Mouse (Mus musculus): ENCODE data around the gene Zfp143. TPM values are rescaled to one million over a fixed set of nuclear protein-coding genes. Genes with fewer than 3 reads are reported as not detected.
A peak's percentile ranks its signal among the peaks of the same experiment; 100 is the strongest.
"Not testable (repeated sequence)": the region's sequence is repeated elsewhere in the genome, so short reads cannot be mapped to it uniquely, and the experiment has no call there.

The Zfp143 gene
- polyA plus RNA-seq, 1 experiment from 2014 or later: 32.5 TPM

DNA sequence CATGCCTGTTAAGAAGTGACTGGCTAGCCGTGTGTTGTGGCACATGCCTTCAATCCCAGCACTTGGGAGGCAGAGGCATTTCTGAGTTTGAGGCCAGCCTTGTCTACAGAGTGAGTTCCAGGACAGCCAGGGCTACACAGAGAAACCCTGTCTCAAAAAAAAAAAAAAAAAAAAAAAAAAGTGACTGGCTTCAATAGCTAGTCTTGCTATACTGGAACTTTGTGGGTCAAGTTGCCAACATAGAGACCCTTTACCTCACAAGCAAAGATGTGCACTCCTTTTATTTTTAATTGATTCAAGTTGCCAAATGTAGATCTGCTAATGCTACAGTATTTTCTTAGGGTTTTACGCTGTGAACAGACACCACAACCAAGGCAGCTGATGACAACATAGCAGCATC is 3.3 kb upstream of the Zfp143 start:
- not testable (repeated sequence) for H3K4me3 ChIP-seq (ENCODE audit: low read depth, low read length); H3K27ac ChIP-seq (ENCODE audit: low read depth, low read length); H3K9me3 ChIP-seq (ENCODE audit: control insufficient read depth, low read length); H3K4me2 ChIP-seq; H3K27me3 ChIP-seq (ENCODE audit: control insufficient read depth, insufficient read depth, low read length); ATAC-seq (ENCODE audit: low FRiP score); H3K4me1 ChIP-seq (ENCODE audit: control insufficient read depth, insufficient read depth, low read length); H3K36me3 ChIP-seq (ENCODE audit: control insufficient read depth, insufficient read depth, low read length); H3K9ac ChIP-seq (ENCODE audit: low read length); DNase-seq (ENCODE audit: low spot score, missing footprints)
- 89% methylated on average over 2 of the region's 2 CpGs for WGBS

DNA sequence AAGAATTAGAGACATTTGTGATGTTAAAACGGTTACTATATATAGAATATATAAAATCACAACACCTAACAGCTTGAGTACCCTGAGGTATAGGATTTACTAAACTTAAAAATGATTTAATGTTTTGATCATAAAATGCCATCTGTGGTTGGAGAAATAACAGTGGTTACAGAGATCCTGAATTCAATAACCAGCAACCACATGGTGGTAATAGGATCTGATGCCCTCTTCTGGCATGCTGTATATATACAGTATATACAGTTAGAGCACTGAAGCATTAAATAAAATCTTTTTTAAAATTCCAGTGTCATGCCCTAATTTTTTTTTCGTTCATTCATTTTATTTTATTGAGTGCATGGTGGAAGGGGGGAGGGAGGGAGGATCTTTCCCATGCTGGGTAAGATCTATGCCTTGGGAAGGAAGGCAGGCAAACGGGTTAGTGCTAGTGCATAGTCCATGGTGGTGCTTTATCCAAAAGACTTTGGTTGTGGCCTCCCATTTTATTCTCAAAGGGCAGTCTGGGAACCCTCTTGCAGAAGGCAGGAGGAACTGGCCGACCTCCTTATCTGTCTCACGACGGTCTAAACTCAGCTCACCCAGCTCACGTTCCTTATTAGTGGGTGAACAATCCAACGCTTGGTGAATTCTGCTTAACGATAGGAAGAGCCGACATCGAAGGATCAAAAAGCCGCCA is 1.8 kb upstream of the Zfp143 start:
- Histone ChIP-seq H3K4me1 (ENCODE audit: control insufficient read depth, insufficient read depth, low read length) (no peaks in the 10 kb centered on the region), H3K9me3 (ENCODE audit: control insufficient read depth, low read length) (no peaks in the 10 kb centered on the region), H3K27ac (ENCODE audit: low read depth, low read length) (no peak overlapping the region), H3K4me3 (ENCODE audit: low read depth, low read length) (no peak overlapping the region), H3K9ac (ENCODE audit: low read length) (no peak overlapping the region), H3K4me2 (no peak overlapping the region), H3K36me3 (ENCODE audit: control insufficient read depth, insufficient read depth, low read length) (no peaks in the 10 kb centered on the region; the same call in 1 of the 2 replicates), H3K27me3 (ENCODE audit: control insufficient read depth, insufficient read depth, low read length) (no peaks in the 10 kb centered on the region)
- no peak for ATAC-seq (ENCODE audit: low FRiP score)
- WGBS: 91% methylated on average over 12 of the region's 12 CpGs
- no peak for DNase-seq (ENCODE audit: low spot score, missing footprints)

DNA sequence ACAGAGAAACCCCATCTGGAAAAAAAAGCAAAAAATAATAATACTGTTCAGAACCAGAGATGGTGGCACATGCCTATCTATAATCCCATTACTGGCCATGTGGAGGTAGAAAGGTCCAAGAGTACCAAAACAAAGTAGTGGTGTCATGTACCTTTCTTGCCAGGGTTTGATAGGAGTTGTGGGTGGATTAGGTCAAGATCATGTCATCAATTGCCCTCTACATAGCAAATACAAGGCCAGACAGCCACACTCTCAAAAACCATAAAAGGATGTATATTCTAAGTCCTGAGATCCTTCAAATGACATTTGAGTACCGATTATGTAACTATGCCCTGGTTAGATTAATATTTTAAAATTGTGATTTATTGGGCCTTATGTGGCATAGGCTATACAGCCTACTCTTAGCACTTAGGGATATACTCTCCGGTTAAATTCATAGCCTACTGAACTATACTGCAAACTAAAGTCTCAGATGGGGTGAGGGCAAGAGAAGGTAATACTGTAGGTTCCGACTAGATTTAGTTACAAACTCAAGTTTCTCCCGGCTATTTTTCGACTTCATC is 830 bp upstream of the Zfp143 start:
- no peaks in the 10 kb centered on the region; the same call in 1 of the 2 replicates for H3K36me3 ChIP-seq (ENCODE audit: control insufficient read depth, insufficient read depth, low read length)
- WGBS: 20% methylated on average over 5 of the region's 5 CpGs

DNA sequence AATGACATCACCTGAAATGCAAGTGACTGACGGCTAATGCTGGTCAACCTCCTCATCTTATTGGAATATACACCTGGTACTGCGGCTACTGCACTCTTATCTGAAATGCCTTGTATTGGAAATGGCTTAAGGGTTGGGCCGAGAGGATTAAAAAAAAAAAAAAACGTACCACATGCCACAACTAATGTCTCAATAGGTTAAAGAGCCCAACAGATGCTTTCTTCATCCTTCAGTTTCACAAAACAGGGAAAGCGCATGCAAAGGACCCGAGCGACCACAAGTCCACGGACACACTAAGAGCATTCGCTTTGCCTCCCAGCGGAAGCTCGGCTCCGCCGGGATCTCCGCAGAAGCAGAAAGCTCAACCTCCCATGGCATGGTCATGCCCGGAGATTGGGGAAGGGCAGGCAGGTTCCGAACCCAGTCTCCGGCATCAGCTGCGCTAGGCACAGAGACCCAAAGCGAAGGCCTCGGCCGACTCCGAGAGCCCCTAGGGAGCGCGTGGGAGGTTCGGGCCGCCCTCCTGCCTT is 283 bp upstream of the Zfp143 start:
- WGBS: under 1% methylated on average over 26 of the region's 26 CpGs
- H3K4me3 ChIP-seq (ENCODE audit: low read depth, low read length): peak overlapping the region; percentile 77
- no peaks in the 10 kb centered on the region for H3K9me3 ChIP-seq (ENCODE audit: control insufficient read depth, low read length)
- no peaks in the 10 kb centered on the region; the same call in 1 of the 2 replicates for H3K36me3 ChIP-seq (ENCODE audit: control insufficient read depth, insufficient read depth, low read length)
- H3K4me1 ChIP-seq (ENCODE audit: control insufficient read depth, insufficient read depth, low read length): no peaks in the 10 kb centered on the region
- peak; percentile 93 for DNase-seq (ENCODE audit: low spot score, missing footprints)
- H3K27me3 ChIP-seq (ENCODE audit: control insufficient read depth, insufficient read depth, low read length): no peaks in the 10 kb centered on the region
- peak overlapping the region; percentile 99 for H3K9ac ChIP-seq (ENCODE audit: low read length)
- H3K4me2 ChIP-seq: peak overlapping the region; percentile 53
- no peak for ATAC-seq (ENCODE audit: low FRiP score)
- peak overlapping the region; percentile 98 for H3K27ac ChIP-seq (ENCODE audit: low read depth, low read length)

More for the DNA sequence above, 830 bp upstream of the Zfp143 start:
- Histone ChIP-seq H3K9me3 (ENCODE audit: control insufficient read depth, low read length) (no peaks in the 10 kb centered on the region), H3K4me2 (peak overlapping the region; percentile 53), H3K4me1 (ENCODE audit: control insufficient read depth, insufficient read depth, low read length) (no peaks in the 10 kb centered on the region), H3K9ac (ENCODE audit: low read length) (peak overlapping the region; percentile 99), H3K27ac (ENCODE audit: low read depth, low read length) (peak overlapping the region; percentile 98), H3K4me3 (ENCODE audit: low read depth, low read length) (peak overlapping the region; percentile 77), H3K27me3 (ENCODE audit: control insufficient read depth, insufficient read depth, low read length) (no peaks in the 10 kb centered on the region)
- ATAC-seq (ENCODE audit: low FRiP score) (no peak), DNase-seq (ENCODE audit: low spot score, missing footprints) (peak; percentile 88)

DNA sequence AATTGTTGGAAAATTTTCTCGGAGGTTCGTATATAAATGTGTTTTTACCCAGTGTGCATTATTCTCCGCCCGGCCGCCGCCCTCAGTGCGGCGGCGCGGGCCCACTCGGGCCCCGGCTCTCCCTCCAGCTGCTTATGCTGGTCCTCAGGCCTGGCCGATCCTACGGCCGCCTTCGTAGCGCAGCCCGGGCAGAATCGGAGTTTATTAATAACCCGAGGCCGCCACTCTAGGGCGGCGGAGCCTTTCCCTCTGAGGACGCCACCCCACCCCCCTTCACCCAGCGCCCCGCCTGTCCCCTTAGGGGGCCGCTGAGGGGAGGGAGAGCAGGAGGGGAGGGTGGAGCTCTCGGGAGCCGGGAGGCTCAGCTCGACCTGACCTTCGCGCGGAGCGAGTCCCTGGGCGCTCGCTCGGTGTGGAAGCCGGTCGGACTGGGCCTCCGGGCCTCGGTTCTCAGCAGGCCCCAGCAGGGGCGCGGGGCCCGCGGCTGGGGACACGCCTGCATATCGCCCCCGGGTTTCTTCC is 796 bp downstream of the Zfp143 start:
- H3K9me3 ChIP-seq (ENCODE audit: control insufficient read depth, low read length): no peaks in the 10 kb centered on the region
- WGBS: under 1% methylated on average over 47 of the region's 48 CpGs
- no peaks in the 10 kb centered on the region; the same call in 1 of the 2 replicates for H3K36me3 ChIP-seq (ENCODE audit: control insufficient read depth, insufficient read depth, low read length)
- H3K27me3 ChIP-seq (ENCODE audit: control insufficient read depth, insufficient read depth, low read length): no peaks in the 10 kb centered on the region
- H3K9ac ChIP-seq (ENCODE audit: low read length): peak overlapping the region; percentile 97
- peak overlapping the region; percentile 100 for H3K27ac ChIP-seq (ENCODE audit: low read depth, low read length)
- peak overlapping the region; percentile 47 for H3K4me2 ChIP-seq
- H3K4me3 ChIP-seq (ENCODE audit: low read depth, low read length): peak overlapping the region; percentile 77
- no peak for DNase-seq (ENCODE audit: low spot score, missing footprints)
- peak; percentile 84 for ATAC-seq (ENCODE audit: low FRiP score)
- no peaks in the 10 kb centered on the region for H3K4me1 ChIP-seq (ENCODE audit: control insufficient read depth, insufficient read depth, low read length)

DNA sequence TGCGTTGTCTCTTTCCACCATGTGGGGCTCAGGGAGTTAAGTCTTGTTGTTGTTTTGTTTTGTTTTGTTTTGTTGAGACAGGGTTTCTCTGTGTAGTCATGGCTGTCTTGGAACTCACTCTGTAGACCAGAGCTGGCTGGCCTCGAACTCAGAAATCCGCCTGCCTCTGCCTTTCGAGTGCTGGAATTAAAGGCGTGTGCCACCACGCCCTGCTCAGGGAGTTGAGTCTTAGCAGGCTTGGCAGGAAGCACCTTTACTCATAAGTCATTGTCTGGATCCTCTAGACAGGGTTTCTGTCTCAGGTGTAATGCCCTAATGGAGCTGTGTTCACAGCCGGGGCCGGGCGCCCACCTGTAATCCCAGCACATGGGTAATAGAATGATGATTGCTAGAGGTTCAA is 2.7 kb downstream of the Zfp143 start:
- no peaks in the 10 kb centered on the region for H3K27me3 ChIP-seq (ENCODE audit: control insufficient read depth, insufficient read depth, low read length)
- no peaks in the 10 kb centered on the region for H3K4me1 ChIP-seq (ENCODE audit: control insufficient read depth, insufficient read depth, low read length)
- H3K4me3 ChIP-seq (ENCODE audit: low read depth, low read length): no peak overlapping the region
- 98% methylated on average over 9 of the region's 9 CpGs for WGBS
- ATAC-seq (ENCODE audit: low FRiP score) (no peak), DNase-seq (ENCODE audit: low spot score, missing footprints) (no peak)
- H3K36me3 ChIP-seq (ENCODE audit: control insufficient read depth, insufficient read depth, low read length): no peaks in the 10 kb centered on the region; the same call in 1 of the 2 replicates
- H3K4me2 ChIP-seq: no peak overlapping the region
- no peaks in the 10 kb centered on the region for H3K9me3 ChIP-seq (ENCODE audit: control insufficient read depth, low read length)
- H3K27ac ChIP-seq (ENCODE audit: low read depth, low read length): no peak overlapping the region
- no peak overlapping the region for H3K9ac ChIP-seq (ENCODE audit: low read length)

DNA sequence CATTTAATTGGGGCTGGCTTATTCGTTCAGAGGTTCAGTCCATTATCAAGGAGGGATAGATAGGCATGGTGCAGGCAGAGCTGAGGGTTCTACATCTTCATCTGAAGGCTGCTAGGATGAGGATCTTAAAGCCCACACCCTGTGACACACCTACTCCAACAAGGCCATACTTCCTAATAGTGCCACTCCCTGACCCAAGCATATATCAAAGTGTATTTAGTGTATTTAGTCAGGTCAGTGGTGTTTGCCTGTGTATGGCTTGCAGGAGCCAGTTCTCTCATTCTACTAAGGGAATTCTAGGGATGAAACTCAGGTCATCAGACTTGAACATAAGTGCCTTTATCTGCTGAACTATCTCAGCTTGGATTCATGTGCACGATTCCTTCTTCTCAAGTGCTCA is 8.1 kb downstream of the Zfp143 start:
- Histone ChIP-seq H3K4me3 (ENCODE audit: low read depth, low read length) (no peak overlapping the region), H3K4me2 (no peak overlapping the region), H3K9ac (ENCODE audit: low read length) (no peak overlapping the region), H3K9me3 (ENCODE audit: control insufficient read depth, low read length) (no peaks in the 10 kb centered on the region), H3K27ac (ENCODE audit: low read depth, low read length) (no peak overlapping the region), H3K36me3 (ENCODE audit: control insufficient read depth, insufficient read depth, low read length) (peaks cover 10% of the 10 kb centered on the region; the same call in 1 of the 2 replicates), H3K4me1 (ENCODE audit: control insufficient read depth, insufficient read depth, low read length) (no peaks in the 10 kb centered on the region), H3K27me3 (ENCODE audit: control insufficient read depth, insufficient read depth, low read length) (no peaks in the 10 kb centered on the region)
- DNase-seq (ENCODE audit: low spot score, missing footprints) (no peak), ATAC-seq (ENCODE audit: low FRiP score) (no peak)
- WGBS: 89% methylated on average over 2 of the region's 2 CpGs

DNA sequence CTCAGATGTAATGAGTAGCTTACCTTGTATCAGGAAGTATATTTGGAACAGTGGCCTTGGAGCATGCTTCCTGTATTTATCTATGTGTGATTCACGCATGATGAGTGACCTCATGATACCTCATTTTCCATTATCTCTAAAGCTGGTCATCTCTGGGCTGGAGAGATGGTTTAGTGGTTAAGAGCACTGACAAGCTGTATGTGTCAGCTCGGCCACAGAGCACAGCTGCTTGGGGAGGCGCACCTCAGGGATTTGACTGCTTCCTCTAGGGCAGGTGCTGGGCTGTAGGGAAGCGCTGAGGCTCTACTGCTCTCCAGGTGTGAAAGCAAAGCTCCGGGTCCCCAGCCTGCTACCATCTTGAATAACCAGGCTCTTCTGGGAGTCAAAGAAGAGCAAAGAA is 17.2 kb downstream of the Zfp143 start:
- DNase-seq (ENCODE audit: low spot score, missing footprints) (no peak), ATAC-seq (ENCODE audit: low FRiP score) (no peak)
- Histone ChIP-seq H3K4me3 (ENCODE audit: low read depth, low read length) (no peak overlapping the region), H3K27me3 (ENCODE audit: control insufficient read depth, insufficient read depth, low read length) (no peaks in the 10 kb centered on the region), H3K27ac (ENCODE audit: low read depth, low read length) (no peak overlapping the region), H3K4me1 (ENCODE audit: control insufficient read depth, insufficient read depth, low read length) (no peaks in the 10 kb centered on the region), H3K9ac (ENCODE audit: low read length) (no peak overlapping the region), H3K36me3 (ENCODE audit: control insufficient read depth, insufficient read depth, low read length) (peaks cover 34% of the 10 kb centered on the region; the same call in 1 of the 2 replicates), H3K4me2 (no peak overlapping the region), H3K9me3 (ENCODE audit: control insufficient read depth, low read length) (no peaks in the 10 kb centered on the region)
- 96% methylated on average over 5 of the region's 5 CpGs for WGBS

Data from midbrain, embryonic 11.5 days (tissue).